Mouse (Mus musculus) midbrain, embryonic 16.5 days (tissue): ENCODE data around the gene Asic1. TPM values are rescaled to one million over a fixed set of nuclear protein-coding genes. Genes with fewer than 3 reads are reported as not detected.
A peak's percentile ranks its signal among the peaks of the same experiment; 100 is the strongest.

Source experiments
- ATAC-seq: fragments of 200-750 bp; cut with Nextera tagmentation; 2 replicates; pipeline ENCODE4 v1.8.0; 2017; ENCODE audit warnings: moderate TSS enrichment
- H3K27ac ChIP-seq: fragments of 300-500 bp; sonication (generic); 2 replicates; pipeline ENCODE4 v1.5.1; 2014; ENCODE audit warnings: mild to moderate bottlenecking, low read length, mixed read lengths
- H3K27me3 ChIP-seq: fragments of 300-500 bp; sonication (generic); 2 replicates; pipeline ENCODE4 v1.6.1; 2014; ENCODE audit warnings: low read depth, low read length, mixed read lengths; ENCODE audit not compliant: control insufficient read depth, insufficient read depth
- H3K36me3 ChIP-seq: fragments of 300-500 bp; sonication (generic); 2 replicates; pipeline ENCODE4 v1.6.1; 2014; ENCODE audit warnings: mild to moderate bottlenecking, low read length, moderate library complexity, mixed read lengths; ENCODE audit not compliant: control insufficient read depth, insufficient read depth
- H3K4me1 ChIP-seq: fragments of 300-500 bp; sonication (generic); 2 replicates; pipeline ENCODE4 v1.6.1; 2014; ENCODE audit warnings: mild to moderate bottlenecking, low read length, mixed read lengths; ENCODE audit not compliant: control insufficient read depth, insufficient read depth
- H3K4me2 ChIP-seq: fragments of 300-500 bp; sonication (generic); 2 replicates; pipeline ENCODE4 v1.6.1; 2014; ENCODE audit warnings: mild to moderate bottlenecking, low read length, mixed read lengths
- H3K4me3 ChIP-seq: fragments of 300-500 bp; sonication (generic); 2 replicates; pipeline ENCODE4 v1.5.1; 2014; ENCODE audit warnings: low read depth, mild to moderate bottlenecking, low read length, moderate library complexity, mixed read lengths
- H3K9ac ChIP-seq: fragments of 300-500 bp; sonication (generic); 2 replicates; pipeline ENCODE4 v1.6.1; 2014; ENCODE audit warnings: low read depth, low read length, mixed read lengths
- H3K9me3 ChIP-seq: fragments of 300-500 bp; sonication (generic); replicated peaks from 2 replicates; pipeline ENCODE4 v1.6.1; 2014; ENCODE audit warnings: mild to moderate bottlenecking, low read length, mixed read lengths; ENCODE audit not compliant: control insufficient read depth, poor library complexity, severe bottlenecking
- WGBS: fragments of 180-500 bp; shearing (Covaris S2); extraction: QIAGEN DNeasy Blood & Tissue Kit; methylation state at CpG from one replicate; pipeline ENCODE4 v1.1.7; 2014; 5-methylcytosine and 5-hydroxymethylcytosine counted together
- polyA plus RNA-seq: library from polyadenylated mRNA; unstranded; fragments of >200 nt; fragmentation: Nextera tagmentation; extraction: Ambion mirVana; gene quantifications from 2 replicates; pipeline ENCODE4 v1.2.1, GENCODE M21; 2015

The Asic1 gene
- polyA plus RNA-seq, 1 experiment from 2014 or later = 53.9 TPM

DNA sequence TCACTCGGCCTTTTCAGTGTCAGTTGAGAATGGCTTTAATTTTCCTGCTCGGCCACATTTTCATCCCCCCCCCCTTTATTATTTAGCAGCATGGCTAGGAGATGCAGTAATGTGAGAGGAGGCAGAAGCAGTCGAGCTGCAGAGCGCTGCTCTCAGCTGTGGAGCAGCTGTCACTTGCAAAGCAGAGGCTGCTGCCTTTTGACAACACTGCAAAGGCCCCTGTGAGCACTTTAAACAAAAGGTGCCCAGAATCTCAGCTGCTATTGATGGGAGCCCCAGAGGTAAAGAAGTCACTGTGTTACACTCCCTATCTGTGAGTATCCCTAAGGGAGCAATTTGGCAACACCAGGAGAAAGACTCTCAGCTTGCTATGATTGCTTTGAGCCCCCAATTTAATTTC lies 21.8 kb upstream of the Asic1 start:
- H3K27ac ChIP-seq = peak overlapping the region; percentile 68
- H3K36me3 ChIP-seq = no peaks in the 10 kb centered on the region
- H3K4me1 ChIP-seq = peaks cover 42% of the 10 kb centered on the region
- H3K4me2 ChIP-seq = peak overlapping the region; percentile 18; the same call in 1 of the 2 replicates
- peak overlapping the region; percentile 49 for H3K9ac ChIP-seq
- H3K4me3 ChIP-seq = no peak overlapping the region
- H3K9me3 ChIP-seq = no peaks in the 10 kb centered on the region
- no peak for ATAC-seq
- WGBS = 4% methylated on average over 4 of the region's 4 CpGs
- no peaks in the 10 kb centered on the region for H3K27me3 ChIP-seq

- ATAC-seq = no peak
- H3K9ac ChIP-seq = no peak overlapping the region
- no peaks in the 10 kb centered on the region for H3K36me3 ChIP-seq
- H3K4me2 ChIP-seq = peak overlapping the region; percentile 24
- H3K9me3 ChIP-seq = no peaks in the 10 kb centered on the region
- H3K4me1 ChIP-seq = peaks cover 45% of the 10 kb centered on the region
- WGBS = 24% methylated on average over 6 of the region's 6 CpGs
- peaks cover 3% of the 10 kb centered on the region; the same call in 1 of the 2 replicates for H3K27me3 ChIP-seq
- H3K4me3 ChIP-seq = no peak overlapping the region
- H3K27ac ChIP-seq = 0 out of 2 replicates have a peak overlapping the region, but pooled peaks have one; percentile 35
Measured at GRCm38 (mm10) chr15:99649067-99649761, 21.0 kb upstream of the Asic1 start.

GRCm38 (mm10) chr15:99650304-99650703 lies 19.9 kb upstream of the Asic1 start:
- Histone ChIP-seq H3K9me3 (no peaks in the 10 kb centered on the region), H3K4me1 (peaks cover 39% of the 10 kb centered on the region), H3K36me3 (no peaks in the 10 kb centered on the region), H3K4me2 (peak overlapping the region; percentile 88), H3K27me3 (peaks cover 12% of the 10 kb centered on the region; the same call in 1 of the 2 replicates), H3K9ac (peak overlapping the region; percentile 32; the same call in 1 of the 2 replicates), H3K27ac (no peak overlapping the region), H3K4me3 (peak overlapping the region; percentile 74)
- ATAC-seq = no peak
- WGBS = 51% methylated on average over 2 of the region's 2 CpGs

- ATAC-seq = peak; percentile 94
- no peak within 1 kb of the TSS for H3K27ac ChIP-seq
- H3K9ac ChIP-seq = peak within 1 kb of the TSS; percentile 74
- WGBS = under 1% methylated on average over 60 of the region's 68 CpGs
- H3K4me2 ChIP-seq = peak within 1 kb of the TSS; percentile 88
- peaks cover 36% of the 10 kb centered on the region for H3K4me1 ChIP-seq
- no peaks in the 10 kb centered on the region for H3K9me3 ChIP-seq
- peak within 1 kb of the TSS; percentile 74 for H3K4me3 ChIP-seq
- H3K27me3 ChIP-seq = peaks cover 12% of the 10 kb centered on the region; the same call in 1 of the 2 replicates
- H3K36me3 ChIP-seq = no peaks in the 10 kb centered on the region
Measured at GRCm38 (mm10) chr15:99651163-99651872, 18.9 kb upstream of the Asic1 start, which contains the start of gene Racgap1. Gene Racgap1 (minus strand): TSS chr15:99651656.

GRCm38 (mm10) chr15:99651984-99652872 lies 17.9 kb upstream of the Asic1 start:
- Histone ChIP-seq H3K4me3 (peak overlapping the region; percentile 74), H3K4me2 (peak overlapping the region; percentile 57), H3K27ac (no peak overlapping the region), H3K9ac (peak overlapping the region; percentile 44; the same call in 1 of the 2 replicates), H3K4me1 (peaks cover 37% of the 10 kb centered on the region), H3K9me3 (no peaks in the 10 kb centered on the region), H3K27me3 (peaks cover 12% of the 10 kb centered on the region; the same call in 1 of the 2 replicates), H3K36me3 (no peaks in the 10 kb centered on the region)
- WGBS = 80% methylated on average over 10 of the region's 10 CpGs
- ATAC-seq = peak; percentile 16

- H3K36me3 ChIP-seq = no peaks in the 10 kb centered on the region
- no peak overlapping the region for H3K9ac ChIP-seq
- peak overlapping the region; percentile 27 for H3K4me2 ChIP-seq
- WGBS = 14% methylated on average over 8 of the region's 8 CpGs
- no peak overlapping the region for H3K27ac ChIP-seq
- no peaks in the 10 kb centered on the region for H3K9me3 ChIP-seq
- H3K4me3 ChIP-seq = no peak overlapping the region; the same call in 1 of the 2 replicates
- no peak for ATAC-seq
- peaks cover 28% of the 10 kb centered on the region for H3K4me1 ChIP-seq
- peaks cover 12% of the 10 kb centered on the region; the same call in 1 of the 2 replicates for H3K27me3 ChIP-seq
Measured at GRCm38 (mm10) chr15:99653291-99653690, 16.9 kb upstream of the Asic1 start.

DNA sequence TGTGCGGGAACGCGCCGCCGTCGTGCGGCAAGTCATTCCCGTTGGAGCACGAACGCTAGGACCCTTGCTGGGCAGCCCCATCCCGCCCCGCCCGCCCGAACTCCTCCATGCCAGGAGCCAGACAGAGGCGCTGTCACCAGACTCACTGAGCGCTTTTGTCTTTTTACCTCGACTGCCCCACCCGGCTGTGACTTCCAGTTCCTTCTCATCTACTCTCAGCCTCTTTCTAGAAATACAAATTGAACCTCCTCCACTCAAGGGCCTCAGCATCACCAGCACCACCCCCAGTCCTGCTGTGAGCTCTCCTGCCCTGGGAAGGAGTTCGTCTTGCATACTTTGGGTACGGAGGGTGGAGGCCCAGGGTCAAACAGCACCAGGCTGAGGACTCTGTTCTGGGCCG lies 16.3 kb upstream of the Asic1 start:
- H3K4me2 ChIP-seq = peak overlapping the region; percentile 27
- H3K9me3 ChIP-seq = no peaks in the 10 kb centered on the region
- WGBS = 4% methylated on average over 21 of the region's 21 CpGs
- H3K9ac ChIP-seq = peak overlapping the region; percentile 32
- H3K27me3 ChIP-seq = peaks cover 12% of the 10 kb centered on the region; the same call in 1 of the 2 replicates
- H3K27ac ChIP-seq = no peak overlapping the region
- no peak for ATAC-seq
- peaks cover 25% of the 10 kb centered on the region for H3K4me1 ChIP-seq
- no peaks in the 10 kb centered on the region for H3K36me3 ChIP-seq
- peak overlapping the region; percentile 1; the same call in 1 of the 2 replicates for H3K4me3 ChIP-seq

- peaks cover 8% of the 10 kb centered on the region; the same call in 1 of the 2 replicates for H3K4me1 ChIP-seq
- H3K27ac ChIP-seq = no peak overlapping the region
- H3K9ac ChIP-seq = 0 out of 2 replicates have a peak overlapping the region, but pooled peaks have one; percentile 12
- H3K36me3 ChIP-seq = no peaks in the 10 kb centered on the region
- WGBS = 51% methylated on average over 9 of the region's 9 CpGs
- no peak overlapping the region for H3K4me2 ChIP-seq
- H3K9me3 ChIP-seq = no peaks in the 10 kb centered on the region
- H3K4me3 ChIP-seq = no peak overlapping the region
- peaks cover 12% of the 10 kb centered on the region; the same call in 1 of the 2 replicates for H3K27me3 ChIP-seq
- no peak for ATAC-seq
Measured at GRCm38 (mm10) chr15:99655956-99656355, 14.2 kb upstream of the Asic1 start.
